Mouse (Mus musculus) ovary, postnatal 36 days (tissue): ENCODE data around the gene Prrc2a.

ENCODE experiments used
- DNase-seq: peaks from one replicate; pipeline ENCODE4 v3.0.0; 2022; ENCODE audit warnings: low spot score, mixed read lengths

Gene Prrc2a

GRCm38 (mm10) chr17:35190096-35190495, 25.4 kb upstream of the Prrc2a start:
- no peak for DNase-seq

- no peak for DNase-seq
Observed at GRCm38 (mm10) chr17:35189186-35189585, 24.5 kb upstream of the Prrc2a start.

GRCm38 (mm10) chr17:35187959-35188610, 23.4 kb upstream of the Prrc2a start, which contains the start of gene Lst1:
Gene Lst1 (minus strand): TSS chr17:35188439.
- DNase-seq, result no peak

GRCm38 (mm10) chr17:35187345-35187744, 22.6 kb upstream of the Prrc2a start:
- DNase-seq, result no peak

- no peak for DNase-seq
Observed at GRCm38 (mm10) chr17:35186681-35187080, 22.0 kb upstream of the Prrc2a start.

GRCm38 (mm10) chr17:35185639-35186611, 21.2 kb upstream of the Prrc2a start:
- peak; percentile 67 for DNase-seq

GRCm38 (mm10) chr17:35180093-35180492, 15.4 kb upstream of the Prrc2a start:
- DNase-seq, result no peak

- DNase-seq, result peak; percentile 78
Observed at GRCm38 (mm10) chr17:35178528-35178927, 13.8 kb upstream of the Prrc2a start.

GRCm38 (mm10) chr17:35175968-35176367, 11.3 kb upstream of the Prrc2a start, which contains the start of gene Aif1:
Gene Aif1 (minus strand): TSS chr17:35176068.
- no peak for DNase-seq

- no peak for DNase-seq
Observed at GRCm38 (mm10) chr17:35175382-35175781, 10.7 kb upstream of the Prrc2a start.

- DNase-seq, result no peak
Observed at GRCm38 (mm10) chr17:35174201-35174977, 9.7 kb upstream of the Prrc2a start.

- DNase-seq, result no peak
Observed at GRCm38 (mm10) chr17:35173329-35173728, 8.6 kb upstream of the Prrc2a start.

GRCm38 (mm10) chr17:35172445-35173234, 7.9 kb upstream of the Prrc2a start:
- DNase-seq, result no peak

- no peak for DNase-seq
Observed at GRCm38 (mm10) chr17:35168541-35169207, 4.0 kb upstream of the Prrc2a start.

- no peak for DNase-seq
Observed at GRCm38 (mm10) chr17:35167794-35168193, 3.1 kb upstream of the Prrc2a start.

- DNase-seq, result no peak
Observed at GRCm38 (mm10) chr17:35166352-35167035, 1.8 kb upstream of the Prrc2a start.

- no peak for DNase-seq
Observed at GRCm38 (mm10) chr17:35165451-35166155, 906 bp upstream of the Prrc2a start.

- no peak for DNase-seq
Observed at GRCm38 (mm10) chr17:35164218-35164567, 504 bp downstream of the Prrc2a start.

- no peak for DNase-seq
Observed at GRCm38 (mm10) chr17:35163326-35164081, 1.2 kb downstream of the Prrc2a start.
